Mouse (Mus musculus) midbrain, embryonic 14.5 days (tissue): ENCODE measurements around the gene Shc4. TPM values are rescaled to one million over a fixed set of nuclear protein-coding genes. Genes with fewer than 3 reads are reported as not detected.
A peak's percentile ranks its signal among the peaks of the same experiment; 100 is the strongest.

Source experiments
- ATAC-seq: fragments of 200-750 bp; cut with Nextera tagmentation; 2 replicates; pipeline ENCODE4 v1.8.0; 2017; ENCODE audit warnings: moderate number of reproducible peaks, moderate library complexity; ENCODE audit not compliant: low FRiP score, low TSS enrichment
- DNase-seq: peaks from one replicate; pipeline ENCODE4 v3.0.0-alpha.2; 2015
- H3K27ac ChIP-seq: fragments of 300-500 bp; sonication (generic); replicated peaks from 2 replicates; pipeline ENCODE4 v1.5.1; 2014; ENCODE audit warnings: mild to moderate bottlenecking, low read depth, low read length, moderate library complexity
- H3K27me3 ChIP-seq: fragments of 300-500 bp; sonication (generic); 2 replicates; pipeline ENCODE4 v1.6.1; 2014; ENCODE audit warnings: low read length, control low read depth, mixed read lengths; ENCODE audit not compliant: control insufficient read depth, insufficient read depth
- H3K36me3 ChIP-seq: fragments of 300-500 bp; sonication (generic); 2 replicates; pipeline ENCODE4 v1.6.1; 2014; ENCODE audit warnings: low read length, control low read depth; ENCODE audit not compliant: control insufficient read depth, insufficient read depth
- H3K4me1 ChIP-seq: fragments of 300-500 bp; sonication (generic); 2 replicates; pipeline ENCODE4 v1.6.1; 2014; ENCODE audit warnings: mild to moderate bottlenecking, antibody characterized with exemption, low read length, control low read depth; ENCODE audit not compliant: control insufficient read depth, insufficient read depth
- H3K4me2 ChIP-seq: fragments of 300-500 bp; sonication (generic); 2 replicates; pipeline ENCODE4 v1.6.1; 2014; ENCODE audit warnings: mild to moderate bottlenecking, low read length, moderate library complexity
- H3K4me3 ChIP-seq: fragments of 300-500 bp; sonication (generic); replicated peaks from 2 replicates; pipeline ENCODE4 v1.5.1; 2014; ENCODE audit warnings: low read depth, low read length
- H3K9ac ChIP-seq: fragments of 300-500 bp; sonication (generic); replicated peaks from 2 replicates; pipeline ENCODE4 v1.6.1; 2014; ENCODE audit warnings: mild to moderate bottlenecking, low read length, moderate library complexity
- H3K9me3 ChIP-seq: fragments of 300-500 bp; sonication (generic); 2 replicates; pipeline ENCODE4 v1.6.1; 2016; ENCODE audit warnings: low read length, control low read depth, mixed read lengths; ENCODE audit not compliant: control insufficient read depth
- WGBS: fragments of 180-500 bp; shearing (Covaris S2); extraction: QIAGEN DNeasy Blood & Tissue Kit; methylation state at CpG from one replicate; pipeline ENCODE4 v1.1.7; 2014; 5-methylcytosine and 5-hydroxymethylcytosine counted together
- polyA plus RNA-seq: library from polyadenylated mRNA; unstranded; fragments of >200 nt; fragmentation: Nextera tagmentation; extraction: Ambion mirVana; gene quantifications from 2 replicates; pipeline ENCODE4 v1.2.1, GENCODE M21; 2014

The Shc4 gene
- polyA plus RNA-seq, 1 experiment from 2014 or later, result 2.2 TPM

DNA sequence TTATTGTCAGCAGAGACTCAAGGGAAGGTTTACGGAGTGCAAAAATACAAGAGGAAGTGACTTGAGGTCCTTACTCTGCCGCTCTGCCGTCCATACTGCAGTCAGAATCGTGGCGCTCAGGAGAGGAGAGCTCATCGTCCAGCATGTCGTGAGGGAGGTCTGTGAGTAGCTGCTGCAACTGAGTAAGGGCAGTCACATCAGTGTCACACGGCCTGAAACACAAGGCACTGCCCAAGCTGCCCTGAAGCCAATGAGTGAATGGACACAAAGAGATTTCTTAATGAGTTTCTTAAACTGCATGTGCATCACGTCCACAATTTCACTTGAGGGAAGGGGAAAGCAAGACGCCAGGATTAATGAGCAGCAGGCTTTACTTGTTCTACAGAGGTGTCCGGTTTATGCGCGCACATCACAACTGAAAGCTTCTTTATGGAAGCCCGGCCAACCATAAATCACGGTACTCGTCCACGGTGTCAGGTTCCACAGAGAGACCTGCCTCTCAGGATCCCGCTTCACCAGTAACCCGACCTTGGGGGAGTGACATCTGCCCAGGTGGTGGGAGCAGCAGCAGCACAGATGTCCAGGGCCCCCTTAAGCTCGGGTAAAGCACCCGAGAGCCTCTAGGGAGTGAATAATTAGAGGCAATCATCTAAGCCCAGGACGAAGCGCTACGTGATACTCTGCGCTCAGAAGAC is 103.6 kb downstream of the Shc4 start:
- Histone ChIP-seq H3K9ac (no peak overlapping the region), H3K4me3 (no peak overlapping the region), H3K27me3 (no peaks in the 10 kb centered on the region), H3K27ac (no peak overlapping the region), H3K4me2 (no peak overlapping the region), H3K36me3 (peaks cover 25% of the 10 kb centered on the region), H3K9me3 (no peaks in the 10 kb centered on the region), H3K4me1 (peaks cover 5% of the 10 kb centered on the region; the same call in 1 of the 2 replicates)
- DNase-seq (peak; percentile 2), ATAC-seq (no peak)
- 38% methylated on average over 25 of the region's 25 CpGs for WGBS

DNA sequence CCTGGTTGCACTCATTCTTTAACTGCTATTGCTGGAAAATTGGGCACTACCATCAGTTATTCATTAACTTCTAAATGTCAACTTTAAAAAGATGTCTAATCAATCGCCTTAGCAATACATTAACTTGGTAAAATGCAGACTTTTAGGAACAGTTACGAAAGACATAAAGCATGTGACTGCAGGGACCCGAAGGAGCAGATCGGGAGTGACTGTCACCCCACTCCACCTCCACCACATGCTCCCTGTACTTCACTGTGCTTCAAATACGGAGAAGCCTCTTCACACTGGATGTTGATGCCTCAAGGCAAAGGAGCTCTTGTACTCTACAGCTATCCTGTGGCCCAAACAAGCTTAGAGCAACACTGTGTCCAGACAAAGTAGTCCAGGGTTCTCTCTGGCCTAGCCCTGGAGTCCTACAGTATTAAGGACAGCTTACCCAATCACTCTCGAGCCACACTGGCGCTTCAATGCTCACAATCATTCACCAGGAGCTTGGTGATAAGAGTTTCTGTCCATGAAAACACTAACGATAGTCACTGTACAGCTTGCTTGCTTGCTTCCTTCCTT is 108.0 kb downstream of the Shc4 start:
- Histone ChIP-seq H3K36me3 (peaks cover 49% of the 10 kb centered on the region), H3K4me3 (no peak overlapping the region), H3K27me3 (no peaks in the 10 kb centered on the region), H3K9me3 (no peaks in the 10 kb centered on the region), H3K27ac (no peak overlapping the region), H3K4me1 (no peaks in the 10 kb centered on the region), H3K4me2 (no peak overlapping the region), H3K9ac (no peak overlapping the region)
- 94% methylated on average over 8 of the region's 8 CpGs for WGBS
- ATAC-seq, result no peak
- no peak for DNase-seq

DNA sequence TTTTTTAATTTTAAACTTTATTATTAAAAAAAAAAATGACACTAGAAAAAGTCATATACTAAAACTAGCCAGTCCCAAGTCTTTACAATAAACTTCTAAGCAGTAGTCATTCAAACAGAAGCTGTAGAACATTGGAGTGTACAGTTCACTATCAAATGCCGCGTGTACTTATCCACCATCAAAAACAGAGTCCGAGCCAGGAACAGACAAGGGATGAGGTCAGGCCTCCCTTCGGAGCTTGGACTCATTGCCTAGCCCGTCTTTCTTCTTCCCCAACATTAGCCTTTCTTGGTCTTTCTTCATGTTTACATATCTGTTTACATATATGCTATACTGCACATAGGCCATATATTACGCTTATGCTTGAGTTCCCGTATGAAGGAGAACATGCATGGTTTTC is 108.5 kb downstream of the Shc4 start:
- ATAC-seq (no peak), DNase-seq (no peak)
- WGBS, result 95% methylated on average over 7 of the region's 7 CpGs
- no peak overlapping the region for H3K4me3 ChIP-seq
- H3K27ac ChIP-seq, result no peak overlapping the region
- H3K27me3 ChIP-seq, result no peaks in the 10 kb centered on the region
- no peak overlapping the region for H3K4me2 ChIP-seq
- no peaks in the 10 kb centered on the region for H3K4me1 ChIP-seq
- peaks cover 52% of the 10 kb centered on the region for H3K36me3 ChIP-seq
- no peaks in the 10 kb centered on the region for H3K9me3 ChIP-seq
- no peak overlapping the region for H3K9ac ChIP-seq

DNA sequence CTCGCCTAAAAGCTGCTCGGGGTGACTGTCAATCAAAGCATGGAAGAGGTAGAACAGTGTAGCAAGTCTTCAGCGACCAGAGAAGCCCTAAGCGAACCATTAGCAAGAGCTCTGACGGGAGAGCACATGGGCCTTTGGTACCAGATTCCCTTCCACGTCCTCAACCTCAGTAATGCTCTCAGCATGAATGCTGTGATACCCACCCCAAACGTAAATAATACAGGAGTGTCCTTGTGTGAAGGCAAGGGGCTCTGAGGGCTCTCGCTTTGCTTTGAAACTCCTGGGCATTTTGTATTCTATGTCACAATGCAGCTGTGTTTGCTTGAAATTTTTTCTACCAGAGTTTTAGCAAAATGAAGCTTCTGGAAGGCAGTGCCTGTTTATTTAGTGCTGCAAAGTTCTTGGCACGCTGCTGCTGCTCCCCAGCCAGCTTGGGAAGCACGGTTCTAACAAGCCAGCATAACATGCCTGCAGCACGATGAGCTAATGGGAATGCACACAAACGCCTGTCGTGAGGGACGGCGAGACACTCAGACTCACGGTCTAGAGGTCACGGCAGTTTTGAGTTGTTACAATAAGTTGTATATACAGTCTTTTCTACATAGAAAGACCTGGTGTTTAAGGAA is 117.6 kb downstream of the Shc4 start:
- H3K4me2 ChIP-seq, result no peak overlapping the region
- H3K27me3 ChIP-seq, result no peaks in the 10 kb centered on the region
- H3K9me3 ChIP-seq, result no peaks in the 10 kb centered on the region
- no peak for ATAC-seq
- H3K27ac ChIP-seq, result no peak overlapping the region
- DNase-seq, result no peak
- H3K4me3 ChIP-seq, result no peak overlapping the region
- H3K4me1 ChIP-seq, result no peaks in the 10 kb centered on the region
- WGBS, result 88% methylated on average over 17 of the region's 17 CpGs
- no peak overlapping the region for H3K9ac ChIP-seq
- peaks cover 26% of the 10 kb centered on the region for H3K36me3 ChIP-seq

DNA sequence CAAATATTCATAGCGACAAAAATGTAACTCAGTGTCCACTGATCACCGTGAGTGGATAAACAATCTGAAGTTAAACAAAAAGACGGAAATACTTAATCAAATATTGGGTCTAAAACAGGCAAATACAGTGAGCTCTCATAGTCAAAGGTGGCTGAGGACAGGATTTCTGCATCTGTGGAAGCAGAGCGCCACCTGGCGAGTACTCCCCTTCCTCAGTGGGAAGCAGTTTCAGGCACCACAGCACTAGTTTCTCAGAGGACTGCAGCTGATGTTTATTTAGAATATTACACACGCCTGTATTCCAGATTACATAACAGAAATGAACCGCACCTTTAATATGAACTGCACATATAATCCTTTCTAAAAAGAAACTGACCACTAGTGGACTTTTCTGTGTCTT is 119.3 kb downstream of the Shc4 start:
- Histone ChIP-seq H3K9ac (no peak overlapping the region), H3K4me2 (no peak overlapping the region), H3K27me3 (no peaks in the 10 kb centered on the region), H3K4me1 (no peaks in the 10 kb centered on the region), H3K36me3 (peaks cover 30% of the 10 kb centered on the region), H3K27ac (no peak overlapping the region), H3K9me3 (no peaks in the 10 kb centered on the region), H3K4me3 (no peak overlapping the region)
- WGBS, result 78% methylated on average over 7 of the region's 7 CpGs
- peak; percentile 87 for DNase-seq
- no peak; the same call in 1 of the 2 replicates for ATAC-seq

DNA sequence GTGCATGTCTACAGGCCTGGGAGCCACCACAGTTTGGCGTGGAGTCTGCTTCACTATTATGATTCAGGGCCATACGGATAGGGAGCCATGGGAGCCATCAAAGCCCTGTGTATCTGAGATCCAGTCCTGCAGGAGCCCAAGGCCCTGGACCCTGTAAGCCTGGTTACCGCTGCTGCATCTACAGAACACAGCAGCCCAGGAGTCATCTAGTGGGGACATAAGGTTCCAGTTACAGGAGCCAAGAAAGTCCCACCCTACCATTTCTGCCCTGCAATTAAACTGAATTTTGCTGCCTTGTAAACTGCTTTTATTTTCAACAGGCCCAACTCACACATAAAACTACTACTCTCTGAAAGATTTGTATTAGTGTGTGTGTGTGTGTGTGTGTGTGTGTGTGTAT is 121.0 kb downstream of the Shc4 start:
- Histone ChIP-seq H3K4me3 (no peak overlapping the region), H3K9ac (no peak overlapping the region), H3K36me3 (peaks cover 32% of the 10 kb centered on the region), H3K9me3 (no peaks in the 10 kb centered on the region), H3K4me1 (no peaks in the 10 kb centered on the region), H3K4me2 (no peak overlapping the region), H3K27ac (no peak overlapping the region), H3K27me3 (no peaks in the 10 kb centered on the region)
- 99% methylated on average over 3 of the region's 3 CpGs for WGBS
- DNase-seq (no peak), ATAC-seq (no peak)

DNA sequence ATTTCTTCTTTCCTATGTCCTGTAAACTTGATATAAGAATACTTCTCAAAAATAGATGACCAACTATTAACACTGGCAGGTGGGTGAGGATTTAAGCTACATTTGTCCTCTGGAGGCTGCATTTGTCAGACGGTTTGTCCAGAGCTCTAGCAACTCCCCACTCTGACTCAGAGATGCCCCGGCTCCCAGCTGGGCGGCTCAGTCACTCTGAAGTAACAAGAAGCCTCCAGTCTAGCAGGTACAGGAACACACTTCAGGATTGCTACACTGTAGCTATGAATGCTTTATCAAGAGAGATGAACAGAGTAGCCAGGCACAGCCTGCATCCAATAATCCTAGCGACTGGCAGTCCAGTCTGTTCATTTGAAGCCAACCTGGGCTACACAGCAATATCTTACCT is 125.0 kb downstream of the Shc4 start:
- no peaks in the 10 kb centered on the region for H3K4me1 ChIP-seq
- DNase-seq (no peak), ATAC-seq (no peak)
- H3K27me3 ChIP-seq, result no peaks in the 10 kb centered on the region
- no peak overlapping the region for H3K9ac ChIP-seq
- no peak overlapping the region for H3K27ac ChIP-seq
- no peak overlapping the region for H3K4me3 ChIP-seq
- H3K4me2 ChIP-seq, result no peak overlapping the region
- H3K9me3 ChIP-seq, result no peaks in the 10 kb centered on the region
- WGBS, result 90% methylated on average over 4 of the region's 4 CpGs
- H3K36me3 ChIP-seq, result peaks cover 41% of the 10 kb centered on the region

DNA sequence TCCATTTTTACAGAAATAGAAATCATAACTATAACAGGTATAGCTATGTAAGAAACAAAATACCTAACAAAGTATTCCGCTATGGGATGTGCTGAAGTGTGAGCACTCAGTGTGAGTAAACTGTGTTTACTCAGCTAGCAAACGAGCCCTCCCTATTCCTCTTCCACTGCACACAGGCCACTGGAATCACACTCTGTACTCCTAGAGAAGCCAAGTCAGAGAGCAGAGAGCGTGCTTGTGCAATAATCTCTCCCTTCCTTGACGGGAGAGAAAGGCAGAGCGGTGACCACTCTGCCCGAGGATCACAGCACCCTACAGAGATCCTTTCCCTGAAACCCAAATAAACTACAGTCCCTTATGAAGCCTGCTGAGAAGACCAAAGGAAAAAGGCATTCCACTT is 125.7 kb downstream of the Shc4 start:
- DNase-seq (no peak), ATAC-seq (no peak)
- Histone ChIP-seq H3K4me3 (no peak overlapping the region), H3K9me3 (no peaks in the 10 kb centered on the region), H3K4me2 (no peak overlapping the region), H3K27me3 (no peaks in the 10 kb centered on the region), H3K4me1 (no peaks in the 10 kb centered on the region), H3K36me3 (peaks cover 44% of the 10 kb centered on the region), H3K27ac (no peak overlapping the region), H3K9ac (no peak overlapping the region)
- WGBS, result 81% methylated on average over 6 of the region's 6 CpGs

DNA sequence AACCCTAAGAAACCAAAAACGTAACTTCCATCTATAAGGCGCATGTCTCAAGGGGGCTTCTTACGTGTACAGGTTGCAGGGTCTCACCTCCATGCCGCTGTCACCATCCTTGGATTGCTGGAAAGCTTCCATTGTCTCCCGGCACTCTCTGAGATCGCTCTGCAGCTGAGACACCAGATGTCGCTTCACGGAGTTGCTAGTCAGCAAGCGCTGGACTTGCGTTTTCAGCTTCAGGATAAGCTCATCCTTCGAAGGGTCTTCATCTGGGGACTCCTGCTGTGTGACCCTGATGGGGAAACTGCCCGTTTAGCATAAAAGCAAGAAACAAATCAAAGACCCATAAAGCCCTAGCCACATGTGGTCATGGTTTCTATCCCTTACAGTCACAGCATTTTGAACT is 129.2 kb downstream of the Shc4 start:
- Histone ChIP-seq H3K4me1 (no peaks in the 10 kb centered on the region), H3K9me3 (no peaks in the 10 kb centered on the region), H3K4me2 (no peak overlapping the region), H3K27me3 (no peaks in the 10 kb centered on the region), H3K27ac (no peak overlapping the region), H3K36me3 (peaks cover 18% of the 10 kb centered on the region), H3K4me3 (no peak overlapping the region), H3K9ac (no peak overlapping the region)
- 80% methylated on average over 12 of the region's 12 CpGs for WGBS
- DNase-seq (no peak), ATAC-seq (no peak)
